Mouse (Mus musculus): Measurements from ENCODE around the gene 9230112D13Rik. TPM values are rescaled to one million over a fixed set of nuclear protein-coding genes. Genes with fewer than 3 reads are reported as not detected.

Gene 9230112D13Rik
- polyA plus RNA-seq, 2 experiments, result not detected

- Histone ChIP-seq H3K4me2 (replicated peaks; ENCODE audit: low read depth, low read length, severe bottlenecking) (no peak overlapping the region), H3K27me3 (ENCODE audit: control insufficient read depth, insufficient read depth, low read length) (no peaks in the 10 kb centered on the region), H3K27ac (replicated peaks; ENCODE audit: low read depth, low read length) (0 out of 2 replicates have a peak overlapping the region, but pooled peaks have one; percentile 33), H3K36me3 (ENCODE audit: control insufficient read depth, insufficient read depth, low read length) (no peaks in the 10 kb centered on the region), H3K4me1 (ENCODE audit: control insufficient read depth, insufficient read depth, low read length) (peaks cover 38% of the 10 kb centered on the region), H3K4me3 (replicated peaks; ENCODE audit: low read length) (no peak overlapping the region), H3K9ac (ENCODE audit: low read depth, low read length, severe bottlenecking) (no peak overlapping the region), H3K9me3 (ENCODE audit: control insufficient read depth, low read length) (no peaks in the 10 kb centered on the region)
- WGBS, result 0% methylated on average over 2 of the region's 2 CpGs
- DNase-seq (ENCODE audit: low spot score) (no peak), ATAC-seq (ENCODE audit: low FRiP score, low read depth) (0 out of 2 replicates have a peak, but pooled peaks have one; percentile 19)
- TF ChIP-seq POLR2A (IDR thresholded peaks at IDR 0.05; ENCODE audit: borderline replicate concordance, extremely low read depth, insufficient read depth, insufficient read length), result no peak
Measured at GRCm38 (mm10) chr14:34562393-34562792, 39.8 kb upstream of the 9230112D13Rik start.

- no peak for ATAC-seq (ENCODE audit: low FRiP score, low read depth)
- H3K27me3 ChIP-seq (ENCODE audit: control insufficient read depth, insufficient read depth, low read length), result no peaks in the 10 kb centered on the region
- H3K9ac ChIP-seq (ENCODE audit: low read depth, low read length, severe bottlenecking), result no peak overlapping the region
- H3K4me1 ChIP-seq (ENCODE audit: control insufficient read depth, insufficient read depth, low read length), result peaks cover 32% of the 10 kb centered on the region
- H3K9me3 ChIP-seq (ENCODE audit: control insufficient read depth, low read length), result no peaks in the 10 kb centered on the region
- 89% methylated on average over 8 of the region's 8 CpGs for WGBS
- TF ChIP-seq POLR2A (IDR thresholded peaks at IDR 0.05; ENCODE audit: borderline replicate concordance, extremely low read depth, insufficient read depth, insufficient read length), result no peak
- H3K4me2 ChIP-seq (replicated peaks; ENCODE audit: low read depth, low read length, severe bottlenecking), result no peak overlapping the region
- no peaks in the 10 kb centered on the region for H3K36me3 ChIP-seq (ENCODE audit: control insufficient read depth, insufficient read depth, low read length)
- H3K4me3 ChIP-seq (replicated peaks; ENCODE audit: low read length), result no peak overlapping the region
- H3K27ac ChIP-seq (replicated peaks; ENCODE audit: low read depth, low read length), result no peak overlapping the region
- no peak for DNase-seq (ENCODE audit: low spot score)
Measured at GRCm38 (mm10) chr14:34561647-34562046, 39.0 kb upstream of the 9230112D13Rik start.

GRCm38 (mm10) chr14:34558947-34559346 is 36.3 kb upstream of the 9230112D13Rik start:
- Histone ChIP-seq H3K4me2 (replicated peaks; ENCODE audit: low read depth, low read length, severe bottlenecking) (no peak overlapping the region), H3K4me3 (replicated peaks; ENCODE audit: low read length) (no peak overlapping the region), H3K36me3 (ENCODE audit: control insufficient read depth, insufficient read depth, low read length) (no peaks in the 10 kb centered on the region), H3K27ac (replicated peaks; ENCODE audit: low read depth, low read length) (0 out of 2 replicates have a peak overlapping the region, but pooled peaks have one; percentile 9), H3K27me3 (ENCODE audit: control insufficient read depth, insufficient read depth, low read length) (no peaks in the 10 kb centered on the region), H3K9ac (ENCODE audit: low read depth, low read length, severe bottlenecking) (no peak overlapping the region), H3K4me1 (ENCODE audit: control insufficient read depth, insufficient read depth, low read length) (peaks cover 13% of the 10 kb centered on the region), H3K9me3 (ENCODE audit: control insufficient read depth, low read length) (no peaks in the 10 kb centered on the region)
- DNase-seq (ENCODE audit: low spot score) (peak; percentile 42), ATAC-seq (ENCODE audit: low FRiP score, low read depth) (peak; percentile 47; the same call in 1 of the 2 replicates)
- WGBS, result 32% methylated on average over 9 of the region's 9 CpGs
- TF ChIP-seq POLR2A (IDR thresholded peaks at IDR 0.05; ENCODE audit: borderline replicate concordance, extremely low read depth, insufficient read depth, insufficient read length), result no peak

- Histone ChIP-seq H3K4me2 (replicated peaks; ENCODE audit: low read depth, low read length, severe bottlenecking) (no peak overlapping the region), H3K27ac (replicated peaks; ENCODE audit: low read depth, low read length) (no peak overlapping the region), H3K4me1 (ENCODE audit: control insufficient read depth, insufficient read depth, low read length) (peaks cover 3% of the 10 kb centered on the region; the same call in 1 of the 2 replicates), H3K9ac (ENCODE audit: low read depth, low read length, severe bottlenecking) (no peak overlapping the region), H3K9me3 (ENCODE audit: control insufficient read depth, low read length) (no peaks in the 10 kb centered on the region), H3K27me3 (ENCODE audit: control insufficient read depth, insufficient read depth, low read length) (no peaks in the 10 kb centered on the region), H3K36me3 (ENCODE audit: control insufficient read depth, insufficient read depth, low read length) (no peaks in the 10 kb centered on the region), H3K4me3 (replicated peaks; ENCODE audit: low read length) (no peak overlapping the region)
- ATAC-seq (ENCODE audit: low FRiP score, low read depth) (no peak), DNase-seq (ENCODE audit: low spot score) (no peak)
- WGBS, result 60% methylated on average over 13 of the region's 13 CpGs
- no peak for TF ChIP-seq POLR2A (IDR thresholded peaks at IDR 0.05; ENCODE audit: borderline replicate concordance, extremely low read depth, insufficient read depth, insufficient read length)
Measured at GRCm38 (mm10) chr14:34555211-34555610, 32.6 kb upstream of the 9230112D13Rik start.

GRCm38 (mm10) chr14:34554047-34554446 is 31.4 kb upstream of the 9230112D13Rik start:
- no peak for TF ChIP-seq POLR2A (IDR thresholded peaks at IDR 0.05; ENCODE audit: borderline replicate concordance, extremely low read depth, insufficient read depth, insufficient read length)
- Histone ChIP-seq H3K4me3 (replicated peaks; ENCODE audit: low read length) (no peak overlapping the region), H3K9me3 (ENCODE audit: control insufficient read depth, low read length) (no peaks in the 10 kb centered on the region), H3K4me1 (ENCODE audit: control insufficient read depth, insufficient read depth, low read length) (peaks cover 3% of the 10 kb centered on the region; the same call in 1 of the 2 replicates), H3K9ac (ENCODE audit: low read depth, low read length, severe bottlenecking) (no peak overlapping the region), H3K36me3 (ENCODE audit: control insufficient read depth, insufficient read depth, low read length) (no peaks in the 10 kb centered on the region), H3K4me2 (replicated peaks; ENCODE audit: low read depth, low read length, severe bottlenecking) (no peak overlapping the region), H3K27ac (replicated peaks; ENCODE audit: low read depth, low read length) (no peak overlapping the region), H3K27me3 (ENCODE audit: control insufficient read depth, insufficient read depth, low read length) (no peaks in the 10 kb centered on the region)
- WGBS, result 63% methylated on average over 3 of the region's 3 CpGs
- no peak for DNase-seq (ENCODE audit: low spot score)
- no peak for ATAC-seq (ENCODE audit: low FRiP score, low read depth)
